Mouse (Mus musculus): ENCODE data around the gene Rad51b.

Gene Rad51b

GRCm38 (mm10) chr12:79687683-79688386, 390.8 kb downstream of the Rad51b start:
- DNase-seq (ENCODE audit: low read depth), result no peak

- DNase-seq (ENCODE audit: low read depth), result no peak
Measured at GRCm38 (mm10) chr12:79689299-79689698, 392.2 kb downstream of the Rad51b start.

- no peak for DNase-seq (ENCODE audit: low read depth)
Measured at GRCm38 (mm10) chr12:79691929-79692862, 395.1 kb downstream of the Rad51b start.

- no peak for DNase-seq (ENCODE audit: low read depth)
Measured at GRCm38 (mm10) chr12:79695832-79696434, 398.9 kb downstream of the Rad51b start.

- no peak for DNase-seq (ENCODE audit: low read depth)
Measured at GRCm38 (mm10) chr12:79703555-79703954, 406.5 kb downstream of the Rad51b start.

GRCm38 (mm10) chr12:79705501-79706266, 408.6 kb downstream of the Rad51b start:
- no peak for DNase-seq (ENCODE audit: low read depth)

- no peak for DNase-seq (ENCODE audit: low read depth)
Measured at GRCm38 (mm10) chr12:79707565-79708422, 410.7 kb downstream of the Rad51b start.

GRCm38 (mm10) chr12:79708423-79708733, 411.3 kb downstream of the Rad51b start:
- DNase-seq (ENCODE audit: low read depth), result no peak

GRCm38 (mm10) chr12:79713286-79713685, 416.2 kb downstream of the Rad51b start:
- DNase-seq (ENCODE audit: low read depth), result no peak

DNA sequence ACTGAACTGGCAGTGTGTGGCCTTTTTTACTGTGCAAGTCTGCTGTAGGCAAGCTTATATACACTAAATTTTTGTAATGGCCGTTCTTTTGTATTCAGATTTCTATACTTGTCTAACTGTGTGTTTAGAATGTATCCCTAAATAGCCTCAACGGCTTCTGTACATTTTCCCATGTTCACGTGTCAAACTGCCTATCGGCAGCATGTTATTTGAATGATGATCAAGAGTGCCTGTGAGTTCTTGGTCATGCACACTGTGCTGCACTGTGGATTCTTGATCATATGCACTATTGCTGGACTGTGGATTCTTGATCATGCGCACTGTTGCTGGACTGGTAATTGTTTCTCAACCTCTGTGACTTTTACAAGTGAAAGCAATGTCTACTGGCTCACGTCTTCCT, 417.4 kb downstream of the Rad51b start:
- no peak for DNase-seq (ENCODE audit: low read depth)

DNA sequence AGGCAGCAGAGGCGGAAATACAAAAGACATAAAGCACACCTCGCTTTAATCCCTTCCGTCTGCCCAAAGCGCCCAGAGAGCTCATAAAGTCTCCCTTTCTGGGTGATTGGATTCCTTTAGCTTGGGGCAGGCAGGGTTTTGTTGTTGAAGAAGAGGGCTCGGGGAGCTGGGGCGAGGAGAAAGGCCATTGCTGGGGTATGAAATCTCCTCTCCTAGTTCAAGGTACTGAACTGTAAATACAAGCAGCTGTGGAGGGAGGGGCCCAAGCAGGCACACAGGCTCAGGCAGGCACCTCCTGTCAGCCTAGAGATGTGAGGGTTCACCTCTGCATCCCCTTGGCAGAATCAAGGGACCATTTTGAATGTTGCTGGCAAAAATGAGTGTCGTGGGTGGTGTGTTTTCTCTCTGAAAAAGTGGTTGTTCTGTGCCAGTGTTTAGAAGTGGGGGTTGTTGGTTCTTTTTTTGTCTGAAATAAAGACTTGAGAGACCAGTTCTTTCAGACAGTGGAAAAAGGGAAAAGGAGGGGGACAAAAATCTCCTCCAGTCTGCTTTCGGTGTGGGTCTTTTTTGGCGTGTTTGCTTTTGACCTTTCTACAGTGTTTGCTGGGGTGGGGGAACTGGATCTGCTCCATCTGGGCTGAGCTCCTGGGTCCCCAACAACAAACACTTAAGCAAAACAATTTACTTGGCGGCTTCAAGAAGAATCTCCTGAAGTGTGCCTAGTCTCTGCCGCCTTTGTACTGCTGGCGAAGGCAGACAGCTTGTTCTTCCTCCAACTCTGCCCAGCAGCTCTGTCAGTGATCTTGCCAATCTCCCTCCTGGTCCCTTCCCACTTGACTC, 418.6 kb downstream of the Rad51b start:
- no peak for DNase-seq (ENCODE audit: low read depth)

DNA sequence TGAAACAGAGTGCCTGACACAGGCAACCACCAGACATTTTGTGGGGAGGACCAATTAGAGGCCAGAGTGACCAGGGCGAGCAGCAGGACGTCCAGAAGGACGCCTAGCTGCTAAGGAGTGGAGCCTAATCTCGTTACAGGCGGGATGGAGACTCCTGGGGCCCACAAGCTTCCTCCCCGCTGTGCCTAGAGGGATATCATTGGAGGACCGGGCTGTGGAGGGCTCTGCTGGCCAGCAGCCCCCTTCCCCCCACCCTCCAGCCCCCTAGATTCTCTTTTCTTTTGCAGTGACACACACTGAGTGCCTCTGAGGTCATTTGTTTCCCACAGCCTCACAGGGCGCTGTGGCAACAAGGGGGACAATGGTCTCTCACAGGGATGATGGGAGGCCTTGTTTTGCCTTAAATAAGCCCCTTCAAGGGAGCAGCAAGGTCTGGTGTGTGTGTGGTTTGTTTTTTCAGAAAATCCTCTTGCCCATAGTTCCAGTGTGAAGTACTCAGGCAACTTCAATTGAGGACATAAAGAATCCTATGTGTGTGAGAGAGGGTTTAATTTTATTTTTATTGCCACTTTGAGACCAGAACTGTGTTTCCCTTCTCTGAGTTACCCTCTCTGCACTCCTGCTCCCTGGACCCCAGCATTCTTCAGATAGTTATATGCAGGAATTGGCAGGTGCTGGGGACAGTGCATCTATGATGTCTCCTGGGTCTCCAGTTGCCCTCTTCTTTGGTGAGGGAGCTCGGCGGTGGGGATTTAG, 422.2 kb downstream of the Rad51b start:
- no peak for DNase-seq (ENCODE audit: low read depth)

- no peak for DNase-seq (ENCODE audit: low read depth)
Measured at GRCm38 (mm10) chr12:79719847-79720201, 422.7 kb downstream of the Rad51b start.

DNA sequence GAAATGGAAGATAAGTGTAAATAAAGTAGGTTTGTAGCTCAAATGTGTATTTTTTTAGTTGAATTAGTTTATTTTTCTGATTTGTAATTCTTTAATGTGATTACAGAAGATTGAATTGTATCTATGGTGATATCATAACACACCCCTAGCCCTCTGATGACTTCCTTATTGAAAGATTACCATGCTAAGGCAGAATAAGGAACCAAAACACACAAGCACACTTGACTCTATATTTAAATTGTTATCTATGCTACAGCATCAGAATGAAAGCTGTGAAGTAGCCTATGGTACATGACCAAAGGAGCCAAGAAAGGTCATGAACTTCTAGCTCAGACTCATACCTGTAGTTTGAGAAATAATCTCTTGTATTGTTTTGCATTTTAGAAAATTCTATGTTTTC, 427.8 kb downstream of the Rad51b start:
- DNase-seq (ENCODE audit: low read depth), result no peak

GRCm38 (mm10) chr12:79725711-79726110, 428.6 kb downstream of the Rad51b start:
- DNase-seq (ENCODE audit: low read depth), result no peak

GRCm38 (mm10) chr12:79726116-79726515, 429.0 kb downstream of the Rad51b start:
- DNase-seq (ENCODE audit: low read depth), result no peak

DNA sequence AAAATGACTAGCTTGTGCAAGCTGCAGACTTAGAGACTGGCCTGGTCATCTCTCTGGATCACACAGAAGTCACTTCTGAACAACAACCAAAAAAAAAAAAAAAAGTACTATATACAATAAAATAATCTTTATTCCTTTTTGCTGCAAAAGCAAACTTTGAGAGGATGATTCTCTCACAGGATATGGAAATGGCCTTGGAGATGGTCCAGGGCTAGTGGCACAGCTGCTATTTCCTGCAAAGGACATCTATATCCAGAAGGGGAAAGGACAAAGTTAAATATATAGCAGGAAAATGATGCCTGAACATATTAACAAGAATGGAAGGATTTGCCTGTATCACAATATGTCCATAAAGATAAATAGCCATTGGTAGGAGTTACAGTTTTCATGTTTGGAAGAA, 429.9 kb downstream of the Rad51b start:
- no peak for DNase-seq (ENCODE audit: low read depth)

- DNase-seq (ENCODE audit: low read depth), result no peak
Measured at GRCm38 (mm10) chr12:79729926-79730506, 432.9 kb downstream of the Rad51b start.

- no peak for DNase-seq (ENCODE audit: low read depth)
Measured at GRCm38 (mm10) chr12:79731905-79732304, 434.8 kb downstream of the Rad51b start.

All from 416B (cell line).